Mouse (Mus musculus): ENCODE data around the gene Cyfip1.

The Cyfip1 gene

GRCm38 (mm10) chr7:55841445-55841844, at the start of gene Cyfip1:
Cyfip1 (plus strand) TSS chr7:55841745.
- DNase-seq (ENCODE audit: low spot score) = no peak

- DNase-seq (ENCODE audit: low spot score) = peak; percentile 22
Measured at GRCm38 (mm10) chr7:55792280-55792679, 49.3 kb upstream of the Cyfip1 start.

DNA sequence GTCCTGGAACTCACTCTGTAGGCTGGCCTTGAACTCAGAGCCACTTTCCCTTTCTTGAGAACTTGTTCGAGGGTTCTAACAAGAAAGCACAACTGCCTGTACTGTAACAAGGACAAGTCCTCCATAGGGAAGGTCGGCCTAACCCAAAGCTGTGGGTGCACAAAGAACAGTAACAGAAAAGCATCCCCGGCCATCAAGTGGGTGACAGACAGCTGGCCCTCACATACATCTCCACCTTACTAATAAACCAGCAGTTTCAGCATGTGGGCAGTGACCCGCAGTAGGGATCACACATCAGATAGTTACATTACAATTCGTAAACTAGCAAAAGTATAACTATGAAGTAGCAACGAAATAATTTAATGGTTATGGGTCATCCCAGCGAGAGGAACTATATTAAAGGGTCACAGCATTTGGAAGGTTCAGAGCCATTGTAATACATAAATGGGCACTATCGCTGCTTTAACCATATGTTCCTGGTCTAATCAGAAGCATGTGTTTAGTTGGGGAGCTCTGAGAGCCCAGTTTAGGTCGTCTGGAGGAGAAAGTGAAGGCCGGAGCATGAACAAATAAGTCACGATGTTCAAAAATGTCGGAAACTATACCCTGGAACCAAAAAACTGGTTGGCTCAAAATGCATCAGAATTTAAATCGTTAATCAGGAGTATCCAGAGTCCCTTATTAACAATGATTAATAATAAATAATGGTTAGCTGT, 48.2 kb upstream of the Cyfip1 start:
- DNase-seq (ENCODE audit: low spot score) = no peak

GRCm38 (mm10) chr7:55793952-55794603, 47.5 kb upstream of the Cyfip1 start, which contains the start of gene Tubgcp5:
Tubgcp5 (plus strand) TSS chr7:55794154.
- DNase-seq (ENCODE audit: low spot score) = peak; percentile 96

DNA sequence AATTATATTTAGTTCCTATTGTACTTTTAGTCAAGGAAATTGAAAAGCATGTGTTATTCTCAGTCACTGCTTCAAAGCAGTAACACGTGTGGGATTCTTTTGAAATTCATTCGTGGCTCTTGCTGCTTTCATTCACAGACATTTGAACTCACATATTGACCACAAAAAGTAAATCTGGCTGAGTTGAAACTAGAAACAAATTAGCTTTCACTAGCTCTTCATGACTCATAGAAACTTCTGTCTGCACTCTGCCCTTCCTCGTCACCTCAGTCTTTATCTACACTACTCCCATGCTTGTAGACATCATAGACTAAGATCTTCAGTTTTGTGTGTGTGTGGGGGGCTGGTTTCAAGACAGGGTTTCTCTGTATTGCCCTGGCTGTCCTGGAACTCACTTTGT, 41.6 kb upstream of the Cyfip1 start:
- DNase-seq (ENCODE audit: low spot score) = no peak

- DNase-seq (ENCODE audit: low spot score) = no peak
Measured at GRCm38 (mm10) chr7:55809967-55810366, 31.6 kb upstream of the Cyfip1 start.

DNA sequence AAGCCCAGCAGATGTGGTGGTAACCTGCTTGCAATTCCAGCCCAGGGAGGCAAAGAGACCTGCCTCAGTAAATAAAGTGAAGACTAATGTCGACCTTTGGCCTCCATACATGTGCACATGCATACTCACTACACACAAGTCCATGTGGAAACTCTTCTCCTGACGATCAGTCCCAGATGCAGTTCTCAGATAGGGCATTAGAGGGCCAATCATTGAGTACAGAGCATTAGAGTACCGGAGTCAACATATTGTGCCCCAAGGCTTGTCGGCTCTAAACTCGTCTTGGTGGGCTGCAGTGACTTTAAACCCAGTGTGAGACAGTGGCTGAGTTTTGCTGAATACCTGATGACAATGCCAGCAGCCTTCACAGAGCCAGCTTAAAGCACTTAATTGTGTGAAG, 17.1 kb upstream of the Cyfip1 start:
- no peak for DNase-seq (ENCODE audit: low spot score)

DNA sequence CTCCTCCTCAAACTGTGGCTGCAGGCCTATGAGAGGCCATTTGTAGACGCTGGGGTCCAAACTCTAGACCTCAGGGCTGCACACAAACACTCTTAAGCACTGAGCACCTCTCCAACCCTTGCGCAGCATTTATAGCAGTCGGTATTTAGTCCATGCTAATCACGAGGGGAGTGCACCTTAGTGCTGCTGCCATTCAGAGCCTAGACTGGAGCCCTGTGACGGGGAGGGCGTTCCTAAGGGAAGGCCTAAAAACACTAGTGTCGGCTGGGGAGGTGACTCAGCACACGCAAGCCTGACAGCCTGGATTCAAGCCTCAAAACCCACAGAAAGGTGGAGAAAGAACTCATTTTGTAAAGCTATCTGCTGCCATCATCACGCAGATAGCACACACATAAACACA, 14.0 kb upstream of the Cyfip1 start:
- DNase-seq (ENCODE audit: low spot score) = no peak

GRCm38 (mm10) chr7:55836877-55837276, 4.7 kb upstream of the Cyfip1 start:
- DNase-seq (ENCODE audit: low spot score) = no peak

- peak; percentile 70 for DNase-seq (ENCODE audit: low spot score)
Measured at GRCm38 (mm10) chr7:55841977-55842503, 495 bp downstream of the Cyfip1 start.

DNA sequence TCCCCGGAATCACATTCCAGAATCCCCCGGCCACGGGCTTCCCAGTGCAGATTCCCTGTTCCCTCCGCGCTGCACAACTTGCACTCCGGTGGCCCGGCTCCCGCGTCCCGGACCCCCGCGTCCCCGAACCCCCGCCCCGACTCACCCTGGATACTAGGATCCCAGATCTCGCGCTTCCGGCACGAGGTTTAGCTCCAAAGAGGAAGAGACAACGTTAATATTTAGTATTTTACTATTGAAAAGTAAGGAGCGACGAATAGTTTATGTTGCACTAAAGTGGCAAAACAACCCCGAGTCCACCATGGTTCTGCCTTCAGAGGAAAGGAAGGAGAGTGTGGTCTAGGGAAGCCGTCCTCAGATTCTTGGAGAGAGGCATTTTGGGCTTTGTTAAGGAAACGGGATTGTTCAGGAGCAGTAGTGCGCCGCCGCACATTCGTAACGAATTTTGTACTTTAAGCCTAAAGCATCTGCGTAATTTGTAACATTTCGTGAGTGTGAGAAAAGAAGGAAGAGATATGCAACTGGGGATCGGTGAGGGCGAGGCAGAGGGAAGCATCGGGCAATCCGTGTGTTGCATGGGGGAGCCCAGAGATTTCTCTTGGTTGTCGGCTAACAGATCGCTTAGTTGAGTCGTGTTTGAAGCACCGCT, 1.1 kb downstream of the Cyfip1 start:
- no peak for DNase-seq (ENCODE audit: low spot score)

DNA sequence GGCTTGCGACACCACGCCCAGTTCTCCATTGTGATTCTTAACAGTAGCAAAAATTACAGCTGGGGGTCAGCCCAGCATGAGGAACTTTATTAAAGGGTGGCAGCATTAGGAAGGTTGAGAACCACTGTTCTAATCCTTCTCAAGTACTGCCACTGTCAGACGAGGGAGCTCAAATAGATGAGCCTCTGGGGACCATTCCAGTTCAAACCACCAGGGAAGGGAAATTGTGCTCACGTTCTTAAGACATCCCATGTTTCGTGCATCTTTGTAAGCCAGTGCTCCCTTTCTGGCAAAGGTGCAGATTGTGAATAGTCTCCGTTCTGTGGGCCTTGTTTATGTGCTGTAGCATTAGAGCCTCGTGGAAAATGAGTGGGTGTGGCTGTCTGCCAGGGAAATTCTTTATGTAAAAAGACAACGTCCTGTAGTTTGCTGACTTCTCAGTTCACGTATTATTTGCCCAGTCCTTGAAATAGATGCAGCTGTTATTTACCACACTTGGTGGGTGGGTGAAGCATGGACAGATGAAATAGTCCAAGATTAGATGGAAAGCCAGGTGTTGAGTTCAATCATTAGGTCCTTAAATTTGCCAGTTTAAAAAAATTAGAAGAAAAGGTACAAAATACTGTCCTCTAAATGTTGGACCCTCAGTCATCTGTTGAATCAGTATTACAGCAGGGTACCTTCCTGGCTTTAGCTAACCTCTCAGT, 5.2 kb downstream of the Cyfip1 start:
- DNase-seq (ENCODE audit: low spot score) = no peak

GRCm38 (mm10) chr7:55849948-55850571, 8.5 kb downstream of the Cyfip1 start:
- peak; percentile 74 for DNase-seq (ENCODE audit: low spot score)

GRCm38 (mm10) chr7:55852787-55853186, 11.2 kb downstream of the Cyfip1 start:
- no peak for DNase-seq (ENCODE audit: low spot score)

GRCm38 (mm10) chr7:55855597-55855996, 14.1 kb downstream of the Cyfip1 start:
- no peak for DNase-seq (ENCODE audit: low spot score)

DNA sequence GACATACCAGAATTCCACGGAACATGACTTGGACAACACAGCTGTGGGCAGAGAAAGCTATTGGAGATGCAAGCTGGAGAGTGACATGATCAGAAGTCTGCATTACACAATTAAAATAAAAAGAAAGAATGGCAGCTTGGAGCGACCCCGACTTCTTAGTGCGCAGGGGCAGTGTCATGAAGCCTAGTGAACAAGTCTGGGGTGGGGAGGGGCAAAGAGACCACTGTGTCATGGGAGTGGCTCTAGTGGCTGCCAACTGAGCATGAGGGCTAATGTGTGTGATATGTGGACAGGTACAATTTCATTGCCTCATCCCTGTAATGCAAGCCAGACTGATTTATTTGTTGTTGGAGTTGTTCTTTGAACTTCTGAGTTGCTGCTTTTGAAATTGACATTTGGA, 15.2 kb downstream of the Cyfip1 start:
- no peak for DNase-seq (ENCODE audit: low spot score)

DNA sequence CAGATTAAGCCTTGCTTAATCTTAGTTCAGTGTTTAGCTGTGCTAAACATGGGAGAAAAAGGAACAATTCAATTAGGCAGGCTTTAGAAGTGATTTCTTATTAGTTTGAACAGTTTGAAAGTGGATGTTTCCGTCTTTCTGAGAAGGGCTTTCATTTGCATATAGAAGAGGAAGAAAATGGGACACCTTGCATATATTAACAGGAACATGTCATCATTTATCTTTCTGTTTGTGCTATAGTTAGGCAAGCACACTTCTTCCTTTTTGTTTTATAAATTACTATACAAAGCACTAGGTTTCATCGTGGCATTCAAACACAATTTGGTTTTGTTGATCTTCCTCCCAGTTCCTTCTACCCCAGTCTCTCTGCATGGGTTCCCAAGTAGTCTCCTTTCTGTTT, 16.2 kb downstream of the Cyfip1 start:
- no peak for DNase-seq (ENCODE audit: low spot score)

DNA sequence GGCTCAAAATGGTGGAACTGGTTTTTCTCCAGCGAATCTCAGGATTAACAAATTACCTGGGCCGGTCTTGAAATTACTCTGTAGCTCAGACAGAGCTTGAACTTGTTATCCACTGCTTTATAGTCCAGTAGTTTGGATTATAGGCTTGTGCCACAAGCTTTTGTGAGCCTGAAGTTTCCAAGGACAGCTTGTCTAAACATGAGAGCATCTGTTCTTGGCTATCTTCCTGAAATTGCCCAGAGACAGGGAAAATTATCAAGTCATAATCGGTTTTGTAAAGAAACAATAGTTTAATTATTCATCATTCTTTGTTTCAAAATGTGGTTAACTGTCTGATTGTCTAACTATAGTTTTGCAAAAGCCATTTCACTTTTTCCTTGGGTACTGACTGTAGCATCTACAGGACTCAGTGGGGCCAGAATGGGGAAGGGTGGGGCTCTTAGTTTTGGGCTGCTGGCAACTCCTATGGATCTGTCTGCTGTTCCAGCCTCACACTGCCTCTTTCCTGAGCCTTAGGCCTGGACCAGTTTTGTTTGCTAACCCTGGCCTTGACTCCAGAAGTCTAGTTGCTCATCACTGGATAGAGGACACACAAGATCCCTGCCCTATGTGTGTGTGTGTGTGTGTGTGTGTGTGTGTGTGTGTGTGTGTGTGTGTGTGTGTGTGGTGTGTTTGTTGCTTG, 17.4 kb downstream of the Cyfip1 start:
- DNase-seq (ENCODE audit: low spot score) = no peak

DNA sequence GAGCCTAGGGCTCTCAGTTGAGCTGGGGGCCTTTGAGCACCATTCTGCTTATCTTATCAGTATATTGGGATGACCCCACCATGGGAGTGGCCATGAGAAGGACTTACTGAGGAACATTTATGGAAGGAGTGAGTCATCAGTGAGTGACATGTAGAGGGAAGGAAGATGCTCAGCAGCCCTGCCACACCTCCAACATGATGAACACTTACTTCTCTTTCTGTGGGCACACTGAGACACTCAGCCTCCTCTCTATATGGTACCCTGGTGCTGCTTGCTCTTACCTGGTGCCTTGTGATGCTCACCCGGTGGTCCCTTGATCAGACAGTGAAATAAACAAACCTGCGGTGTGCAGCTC, 17.9 kb downstream of the Cyfip1 start:
- no peak for DNase-seq (ENCODE audit: low spot score)

DNA sequence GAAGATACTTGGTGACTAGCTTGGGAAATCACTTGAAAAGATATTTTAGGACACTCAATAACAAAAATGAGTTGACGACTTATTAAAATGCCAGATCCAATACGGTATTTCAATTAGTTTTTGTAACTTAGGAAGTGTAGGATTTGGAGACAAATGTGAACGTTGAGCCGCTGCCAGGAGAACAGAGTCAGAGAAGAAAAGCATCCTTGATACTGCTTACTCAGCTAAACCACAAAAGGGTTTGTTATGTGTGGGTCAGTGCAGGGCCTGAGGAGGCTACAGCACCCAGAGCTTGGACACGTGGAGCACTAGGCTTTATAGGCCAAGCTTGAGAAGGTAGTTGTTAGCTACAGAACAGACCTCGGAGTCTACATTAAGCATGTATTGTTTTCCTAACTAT, 18.4 kb downstream of the Cyfip1 start:
- DNase-seq (ENCODE audit: low spot score) = no peak

DNA sequence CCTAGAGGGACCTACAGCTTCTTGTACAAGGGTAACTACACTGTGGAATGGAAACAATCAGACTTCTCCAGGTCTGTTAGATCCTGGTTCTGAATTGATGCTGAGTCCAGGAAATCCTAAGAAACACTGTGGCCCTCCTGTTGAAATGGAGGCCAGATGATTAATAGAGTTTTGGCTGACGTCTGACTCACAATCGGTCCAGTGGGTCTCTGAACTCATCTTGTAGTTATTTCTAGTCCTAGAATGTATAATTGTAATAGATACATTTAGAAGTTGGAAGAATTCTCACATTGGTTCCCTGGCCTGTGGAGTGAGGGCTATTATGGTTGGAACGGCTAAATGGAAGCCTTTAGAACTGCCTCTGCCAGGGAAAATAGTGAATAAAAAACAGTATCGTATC, 19.6 kb downstream of the Cyfip1 start:
- DNase-seq (ENCODE audit: low spot score) = no peak
